Mouse (Mus musculus) brown adipose tissue, adult 24 weeks (tissue): Measurements from ENCODE around the gene Ppp3ca. TPM values are rescaled to one million over a fixed set of nuclear protein-coding genes. Genes with fewer than 3 reads are reported as not detected.

Source experiments
- H3K27ac ChIP-seq: fragments of 200-500 bp; replicated peaks from 2 replicates; pipeline ENCODE4 v1.5.1; 2012; ENCODE audit warnings: low read depth, mild to moderate bottlenecking, low read length
- H3K4me1 ChIP-seq: fragments of 200-500 bp; 2 replicates; pipeline ENCODE4 v1.6.1; 2012; ENCODE audit warnings: low read length, mixed read lengths; ENCODE audit not compliant: control insufficient read depth, insufficient read depth, insufficient read length
- H3K4me3 ChIP-seq: fragments of 200-500 bp; 2 replicates; pipeline ENCODE4 v1.5.1; 2012; ENCODE audit warnings: low read depth, mild to moderate bottlenecking, low read length, moderate library complexity; ENCODE audit not compliant: insufficient read depth
- polyA plus RNA-seq: library from polyadenylated mRNA; stranded (reverse); fragments of >200 nt; gene quantifications from 2 replicates; pipeline ENCODE4 v1.2.4, GENCODE M21; 2012; ENCODE audit not compliant: missing spikeins, insufficient read depth, insufficient read length

The Ppp3ca gene
- polyA plus RNA-seq, 1 experiment: 29.3 TPM

DNA sequence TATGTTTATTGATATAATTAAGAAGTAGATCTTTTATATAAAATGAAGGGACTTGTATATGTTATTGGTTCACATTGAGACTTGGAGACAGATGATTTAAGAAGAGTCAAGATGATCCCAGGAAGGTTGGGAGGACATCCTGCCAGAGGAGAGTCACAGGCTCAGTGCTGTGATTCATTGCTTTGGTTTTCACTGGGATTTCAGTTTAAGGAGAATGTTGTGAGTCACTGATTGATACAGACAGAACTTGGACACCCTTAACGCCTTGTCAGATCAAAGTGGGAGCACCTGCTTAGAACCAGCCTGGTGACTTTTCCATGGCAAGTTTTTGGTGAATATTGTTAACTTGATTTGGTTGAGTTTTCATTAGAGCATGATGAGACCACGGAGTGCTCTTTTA, 58.0 kb downstream of the Ppp3ca start:
- H3K27ac ChIP-seq: no peak overlapping the region
- H3K4me3 ChIP-seq: no peak overlapping the region
- H3K4me1 ChIP-seq: peaks cover 16% of the 10 kb centered on the region

DNA sequence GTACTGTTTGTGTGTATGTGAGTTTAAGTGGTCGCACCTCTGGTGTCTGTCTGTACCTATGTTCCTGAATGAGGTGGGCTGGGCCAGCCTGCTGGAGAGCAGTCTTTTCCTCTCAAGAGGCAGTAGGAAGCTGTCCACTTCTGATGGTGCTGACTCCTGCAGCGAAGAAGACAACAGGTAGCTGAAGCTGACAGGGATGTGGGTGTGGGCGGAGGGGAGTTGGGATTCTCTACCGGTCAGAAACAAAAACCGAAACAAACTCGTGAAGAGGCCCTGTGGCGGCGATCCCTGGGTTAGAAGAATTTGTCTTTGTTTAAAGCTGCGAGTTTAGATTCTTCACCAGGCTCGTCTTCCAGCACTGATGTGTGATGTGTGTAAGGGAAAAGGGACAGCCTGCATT, 60.1 kb downstream of the Ppp3ca start:
- Histone ChIP-seq H3K27ac (no peak overlapping the region), H3K4me3 (no peak overlapping the region), H3K4me1 (peaks cover 8% of the 10 kb centered on the region)

- no peak overlapping the region for H3K27ac ChIP-seq
- H3K4me3 ChIP-seq: no peak overlapping the region
- peaks cover 3% of the 10 kb centered on the region for H3K4me1 ChIP-seq
These were observed 61.7 kb downstream of the Ppp3ca start for GRCm38 (mm10) chr3:136731579-136731978.

DNA sequence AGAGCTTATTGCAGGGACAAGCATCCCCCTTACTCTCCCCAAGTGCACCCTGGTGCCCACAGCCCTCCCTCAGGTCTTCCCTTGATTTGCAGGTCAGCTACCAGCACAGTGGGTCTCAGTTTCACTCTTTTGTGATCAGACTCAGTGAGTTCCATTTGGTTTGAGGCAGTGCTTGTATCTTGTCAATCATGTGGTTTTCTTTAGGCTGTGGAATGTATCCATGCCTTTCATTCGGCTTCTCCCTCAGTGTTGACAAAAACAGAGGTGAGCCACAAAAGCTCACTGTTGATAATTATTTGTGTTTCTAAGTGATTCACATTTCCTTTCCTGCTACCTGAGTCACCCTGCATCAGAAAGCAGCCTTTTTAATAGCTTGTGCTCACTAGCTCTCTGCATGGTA, 66.1 kb downstream of the Ppp3ca start:
- H3K4me1 ChIP-seq: peaks cover 3% of the 10 kb centered on the region; the same call in 1 of the 2 replicates
- no peak overlapping the region for H3K27ac ChIP-seq

DNA sequence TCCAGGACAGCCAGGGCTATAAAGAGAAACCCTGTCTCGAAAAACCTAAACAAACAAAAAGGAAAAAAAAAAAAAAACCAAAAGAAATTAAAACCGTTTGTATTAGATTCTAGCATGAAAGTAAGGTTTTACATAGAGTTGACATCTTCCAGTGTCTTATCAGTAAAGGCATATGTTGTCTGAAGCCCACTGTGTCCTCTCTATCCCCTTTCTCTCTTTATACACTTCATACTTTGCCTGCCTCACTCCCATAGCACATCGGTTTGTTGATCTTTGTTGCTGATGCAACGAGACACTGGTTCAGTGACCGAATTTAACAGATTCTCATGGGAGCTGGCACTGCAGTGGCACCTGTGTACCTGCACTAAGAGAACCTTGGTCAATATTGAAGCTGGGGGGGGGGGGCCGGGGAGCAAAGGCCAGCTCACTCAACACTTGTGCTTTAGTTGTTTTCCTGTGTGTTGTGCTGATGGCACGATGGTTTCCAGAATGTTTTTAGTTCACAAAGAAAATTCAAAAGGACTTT, 66.9 kb downstream of the Ppp3ca start:
- Histone ChIP-seq H3K4me3 (no peak overlapping the region), H3K27ac (no peak overlapping the region)

More for the DNA sequence above, 66.1 kb downstream of the Ppp3ca start:
- no peak overlapping the region for H3K4me3 ChIP-seq

DNA sequence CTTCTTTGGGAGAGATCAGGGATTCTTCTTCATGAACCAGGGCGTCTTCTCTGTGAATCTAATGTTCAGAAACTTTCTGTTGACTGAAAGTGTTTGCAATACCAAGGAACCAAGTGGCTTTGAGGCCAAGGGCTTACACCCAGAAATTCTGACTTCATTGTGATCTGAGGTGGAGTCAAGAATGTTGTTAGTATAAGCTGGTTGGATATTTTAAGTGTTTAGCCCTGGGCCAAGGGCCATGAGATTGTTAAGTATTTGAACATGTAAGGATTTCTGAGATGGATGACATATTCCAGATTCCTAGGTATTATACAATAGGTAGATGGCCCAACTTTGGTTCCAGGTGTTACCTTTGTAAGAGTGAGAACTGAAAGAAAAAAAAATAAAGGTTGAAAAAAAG, 68.5 kb downstream of the Ppp3ca start:
- Histone ChIP-seq H3K4me3 (no peak overlapping the region), H3K4me1 (peaks cover 7% of the 10 kb centered on the region; the same call in 1 of the 2 replicates), H3K27ac (no peak overlapping the region)

More for the DNA sequence above, 66.9 kb downstream of the Ppp3ca start:
- H3K4me1 ChIP-seq: no peaks in the 10 kb centered on the region; the same call in 1 of the 2 replicates

- peaks cover 8% of the 10 kb centered on the region; the same call in 1 of the 2 replicates for H3K4me1 ChIP-seq
- no peak overlapping the region for H3K27ac ChIP-seq
- no peak overlapping the region for H3K4me3 ChIP-seq
These were observed 69.0 kb downstream of the Ppp3ca start for GRCm38 (mm10) chr3:136738914-136739313.

DNA sequence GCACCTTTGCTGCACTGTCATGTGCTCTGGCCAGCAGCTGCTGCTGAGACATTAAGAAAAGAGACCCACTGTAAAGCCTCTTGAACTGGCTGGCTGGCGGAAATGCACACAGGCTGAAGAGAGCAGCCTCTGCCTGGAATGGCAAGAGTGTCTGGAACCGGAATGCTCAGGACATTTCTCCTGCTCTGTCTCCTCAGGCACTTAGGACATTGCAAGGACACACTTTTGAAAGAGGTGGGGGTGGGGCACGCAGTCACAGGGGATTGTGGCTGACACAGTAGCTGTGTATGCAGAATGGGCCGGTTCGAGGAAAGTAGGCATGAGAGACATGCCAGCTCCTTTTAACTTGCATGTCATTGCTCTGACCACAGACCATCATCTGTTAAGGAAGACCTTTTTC, 71.7 kb downstream of the Ppp3ca start:
- Histone ChIP-seq H3K4me1 (peaks cover 21% of the 10 kb centered on the region), H3K4me3 (no peak overlapping the region), H3K27ac (no peak overlapping the region)

DNA sequence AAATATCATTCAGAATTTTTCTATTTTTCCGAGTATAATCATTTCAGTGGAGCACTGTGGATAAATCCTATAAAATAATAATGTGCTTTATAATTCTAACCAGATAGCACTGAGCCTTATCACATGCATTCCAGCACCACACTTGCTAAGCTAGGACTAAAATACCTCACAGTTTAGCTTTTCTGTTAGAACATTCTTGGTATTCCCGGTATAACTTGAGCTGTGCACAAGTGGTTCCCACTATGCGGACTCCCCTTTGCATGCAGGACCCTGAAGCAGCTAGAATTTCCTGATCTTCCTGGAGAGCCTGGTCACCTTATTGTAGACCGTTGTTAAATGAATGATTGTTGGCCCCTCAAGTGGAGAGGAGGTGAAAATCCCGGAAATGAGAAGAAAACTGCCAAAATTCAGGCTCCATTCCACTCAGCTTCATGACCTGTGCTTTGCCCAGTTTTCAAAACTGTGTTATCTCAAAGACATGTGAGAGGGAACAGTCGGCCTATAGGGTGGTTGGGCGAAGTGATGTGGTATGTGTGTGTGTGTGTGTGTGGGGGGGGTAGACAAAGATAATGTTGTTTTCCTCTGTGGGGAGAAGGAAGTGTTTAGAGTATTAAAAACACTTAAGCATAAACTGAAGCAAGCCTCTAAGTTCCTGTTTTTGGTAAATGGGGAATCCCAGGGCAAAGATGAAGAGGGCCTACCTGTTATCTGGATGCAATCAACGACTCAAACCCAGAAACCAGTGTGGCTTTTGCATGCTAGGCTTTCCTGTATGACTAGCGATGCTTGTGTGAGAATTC, 72.5 kb downstream of the Ppp3ca start:
- H3K4me1 ChIP-seq: peaks cover 21% of the 10 kb centered on the region
- no peak overlapping the region for H3K4me3 ChIP-seq
- 0 out of 2 replicates have a peak overlapping the region, but pooled peaks have one; percentile 1 for H3K27ac ChIP-seq

DNA sequence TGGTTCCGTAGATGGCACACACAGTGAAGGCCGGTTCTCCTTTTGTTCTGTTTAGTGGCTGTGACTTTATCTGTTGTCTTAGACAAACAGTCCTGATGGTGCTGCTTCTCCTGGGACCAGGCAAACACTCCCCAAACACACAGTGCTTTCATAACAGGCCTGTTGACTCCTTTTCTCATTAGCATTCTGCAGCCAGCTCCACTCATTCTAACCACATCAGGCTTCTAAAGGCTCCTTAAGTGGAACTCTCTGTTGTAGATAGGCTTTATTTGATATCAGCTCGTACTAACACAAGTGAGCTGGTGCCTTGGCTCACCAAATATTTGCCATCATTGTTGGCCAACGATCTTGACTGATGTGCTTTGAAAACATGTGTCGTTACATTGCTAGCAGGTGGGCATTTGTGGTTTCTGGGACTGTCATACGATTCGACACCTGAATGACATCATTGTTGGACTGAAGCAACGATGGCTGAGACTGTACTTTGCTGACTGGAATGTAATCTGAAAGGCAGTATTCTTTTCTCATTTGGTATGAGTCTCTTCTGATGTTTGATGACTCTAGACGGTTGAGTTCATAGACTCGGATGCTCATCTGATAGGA, 74.5 kb downstream of the Ppp3ca start:
- Histone ChIP-seq H3K27ac (no peak overlapping the region), H3K4me3 (no peak overlapping the region), H3K4me1 (peaks cover 21% of the 10 kb centered on the region)

DNA sequence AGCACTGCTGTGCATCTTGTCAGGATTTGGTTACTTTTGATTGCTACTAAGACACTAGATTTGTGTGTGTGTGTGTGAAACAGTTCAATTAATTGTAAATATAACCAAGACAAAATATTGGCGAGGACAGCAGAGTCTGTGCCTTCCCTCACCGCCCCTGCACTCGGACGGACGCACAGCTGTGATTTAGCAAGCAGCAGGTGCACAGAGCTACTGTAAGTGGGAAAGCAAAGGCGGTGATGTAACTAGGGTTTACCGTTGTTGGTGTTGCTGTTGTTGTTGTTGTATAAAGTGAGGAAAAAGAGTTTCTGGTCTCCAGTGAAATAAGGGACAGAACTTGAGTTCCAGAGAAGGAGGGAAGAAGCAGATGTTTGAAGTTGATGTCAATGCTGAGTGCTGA, 75.5 kb downstream of the Ppp3ca start:
- Histone ChIP-seq H3K4me1 (peaks cover 25% of the 10 kb centered on the region), H3K27ac (no peak overlapping the region), H3K4me3 (no peak overlapping the region)

DNA sequence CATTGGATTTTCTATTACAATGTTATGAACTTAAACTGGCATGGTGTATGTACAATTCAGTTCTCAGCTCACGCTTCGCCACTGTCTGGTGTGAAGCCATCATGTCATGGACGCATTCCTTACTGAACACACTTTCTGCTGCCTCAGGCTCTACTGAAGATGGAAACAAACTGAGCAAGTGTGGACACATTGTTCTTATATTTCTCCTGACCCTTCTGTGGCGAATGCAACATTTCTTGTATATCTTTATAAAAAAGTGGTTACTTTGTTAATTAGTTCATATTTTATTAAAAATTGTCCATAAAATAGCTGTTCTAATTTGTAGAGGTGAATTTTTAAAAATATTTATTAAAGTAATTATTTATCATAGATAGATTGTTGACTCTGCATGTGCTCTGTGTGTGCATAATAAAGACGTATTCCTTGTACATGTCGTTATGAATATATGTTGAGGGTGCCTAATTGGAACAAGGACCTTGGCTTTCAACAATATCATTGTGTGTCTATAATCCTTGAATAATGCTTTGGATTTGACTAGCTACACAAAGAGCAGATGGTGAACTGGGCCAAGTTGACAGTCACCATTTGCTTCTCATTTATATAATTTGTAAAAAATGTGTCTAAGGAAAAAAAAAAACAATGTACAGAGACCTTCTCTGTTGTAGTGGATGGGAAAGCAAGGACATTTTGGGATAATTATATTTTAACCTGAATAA, 79.0 kb downstream of the Ppp3ca start:
- Histone ChIP-seq H3K4me3 (no peak overlapping the region), H3K27ac (no peak overlapping the region), H3K4me1 (peaks cover 17% of the 10 kb centered on the region)

DNA sequence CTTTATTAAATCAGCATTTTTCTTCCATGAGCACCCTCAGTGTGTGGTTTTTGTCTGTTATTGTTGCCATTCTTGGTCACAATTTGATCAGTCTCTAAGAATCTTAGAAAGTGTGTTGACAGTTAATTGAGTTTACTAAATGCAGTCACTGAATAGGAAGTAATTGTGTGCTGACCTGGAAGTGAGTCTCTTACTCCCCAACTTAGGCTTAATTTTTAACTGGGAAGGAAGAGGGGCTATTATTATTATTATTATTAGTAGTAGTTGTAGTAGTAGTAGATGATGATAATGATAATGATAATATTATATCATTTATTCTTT, 79.5 kb downstream of the Ppp3ca start:
- Histone ChIP-seq H3K27ac (no peak overlapping the region), H3K4me3 (no peak overlapping the region), H3K4me1 (peaks cover 12% of the 10 kb centered on the region)

DNA sequence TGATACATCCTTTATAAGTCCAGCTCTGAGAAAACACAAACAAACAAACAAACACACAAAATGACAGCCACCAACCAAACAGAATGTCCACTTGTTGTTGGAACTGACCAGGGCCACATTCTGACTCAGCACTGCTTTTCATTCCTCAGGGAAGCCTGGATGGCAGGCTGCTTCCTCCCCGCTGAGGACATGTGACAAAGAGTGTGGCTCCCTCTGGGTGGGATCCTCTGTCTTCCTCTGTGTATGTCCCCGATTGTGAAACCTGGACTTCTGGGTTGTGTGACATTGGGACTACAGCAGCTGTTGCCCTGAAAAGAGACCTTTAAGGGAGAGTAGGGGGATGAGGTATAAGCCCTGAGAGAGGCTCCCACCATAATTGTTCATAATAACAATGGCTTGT, 80.0 kb downstream of the Ppp3ca start:
- no peak overlapping the region for H3K4me3 ChIP-seq
- H3K4me1 ChIP-seq: peaks cover 10% of the 10 kb centered on the region
- H3K27ac ChIP-seq: no peak overlapping the region

DNA sequence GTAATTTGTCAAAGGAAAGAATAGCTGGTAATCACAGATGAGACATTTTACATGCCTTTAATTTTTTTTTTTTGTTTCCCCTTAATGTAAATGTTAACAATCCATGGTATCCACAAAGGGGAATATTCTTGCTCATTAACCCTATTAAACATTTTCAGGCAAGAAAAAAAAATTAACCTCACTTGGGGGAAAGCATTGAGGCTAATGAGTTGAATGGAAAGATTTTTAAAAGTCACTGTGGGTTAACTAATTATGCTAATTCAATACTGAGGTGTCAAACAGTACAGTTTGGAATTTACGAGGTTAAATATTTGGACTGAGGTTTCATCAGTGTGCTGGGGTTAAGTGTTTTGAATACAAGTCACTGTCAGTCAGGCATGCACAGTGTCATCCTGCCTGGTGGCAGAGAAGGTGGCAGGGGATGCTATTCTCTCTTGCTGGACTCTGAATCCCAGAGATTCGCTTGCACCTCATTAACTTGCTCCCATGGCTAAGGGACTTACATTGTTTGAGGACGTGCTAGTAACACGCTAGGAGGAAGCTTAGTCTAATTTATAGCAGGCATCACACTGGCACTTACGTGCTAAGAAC, 82.3 kb downstream of the Ppp3ca start:
- Histone ChIP-seq H3K27ac (no peak overlapping the region), H3K4me1 (peaks cover 4% of the 10 kb centered on the region), H3K4me3 (no peak overlapping the region)
